Mouse (Mus musculus): ENCODE measurements at regions not wholly inside any gene's neighbourhood (a gene's known extent, or its start where the extent isn't known, plus 50 kb on each side); places are given as distances from the start of the nearest gene placed in this dataset.

- TF ChIP-seq CTCF (IDR thresholded peaks at IDR 0.05) (no peak), EP300 (IDR thresholded peaks at IDR 0.05; ENCODE audit: insufficient read depth, low read depth, low read length) (no peak), POLR2A (IDR thresholded peaks at IDR 0.05; ENCODE audit: insufficient read depth, low read depth, low read length) (no peak)
- Histone ChIP-seq H3K4me1 (ENCODE audit: control insufficient read depth, insufficient read depth, low read length) (no peaks in the 10 kb centered on the region), H3K4me3 (no peak overlapping the region), H3K27me3 (ENCODE audit: control insufficient read depth, insufficient read depth, low read length) (no peaks in the 10 kb centered on the region), H3K79me2 (replicated peaks; ENCODE audit: control insufficient read depth, insufficient read depth, low read length) (no peaks in the 10 kb centered on the region), H3K9ac (ENCODE audit: low read depth, low read length) (no peak overlapping the region), H3K27ac (no peak overlapping the region), H3K36me3 (ENCODE audit: control insufficient read depth, insufficient read depth, low read length) (no peaks in the 10 kb centered on the region)
- WGBS: 44% methylated on average over 2 of the region's 2 CpGs
- intact Hi-C loops (cut with DNase I): no loop called here
- DNase-seq: no peak
Measured at GRCm38 (mm10) chr12:114172305-114172704, 628.6 kb downstream of the Adam6a start.

DNA sequence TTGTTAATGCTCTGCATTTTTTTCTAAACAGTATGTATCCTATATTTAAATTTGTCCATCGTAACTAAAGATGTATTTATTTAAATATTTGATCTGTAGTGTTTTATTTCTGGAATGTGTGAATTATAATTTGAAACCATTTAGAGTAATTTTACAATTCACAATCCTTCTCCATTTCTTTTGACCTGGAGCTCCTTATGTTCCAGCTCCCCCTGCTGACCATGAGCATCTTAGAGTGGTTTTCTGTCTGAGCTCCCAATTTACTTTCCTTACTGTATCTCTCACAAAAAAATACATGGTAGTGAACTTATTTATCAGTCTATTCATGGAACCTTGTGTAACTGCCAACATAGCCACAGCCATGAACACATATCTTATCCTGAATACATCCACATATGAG lies 655.8 kb downstream of the Adam6a start:
- TF ChIP-seq EP300 (IDR thresholded peaks at IDR 0.05; ENCODE audit: insufficient read depth, low read depth, low read length): no peak
- no peak for TF ChIP-seq CTCF (IDR thresholded peaks at IDR 0.05)
- 39% methylated on average over 1 of the region's 1 CpGs for WGBS

GRCm38 (mm10) chr12:114222541-114222940 lies 678.8 kb downstream of the Adam6a start:
- intact Hi-C loops (cut with DNase I): no loop called here
- WGBS: 22% methylated on average over 3 of the region's 3 CpGs
- no peaks in the 10 kb centered on the region for H3K4me1 ChIP-seq (ENCODE audit: control insufficient read depth, insufficient read depth, low read length)

More for the DNA sequence above, 655.8 kb downstream of the Adam6a start:
- Histone ChIP-seq H3K4me3 (no peak overlapping the region), H3K36me3 (ENCODE audit: control insufficient read depth, insufficient read depth, low read length) (no peaks in the 10 kb centered on the region), H3K4me1 (ENCODE audit: control insufficient read depth, insufficient read depth, low read length) (no peaks in the 10 kb centered on the region), H3K79me2 (replicated peaks; ENCODE audit: control insufficient read depth, insufficient read depth, low read length) (no peaks in the 10 kb centered on the region), H3K27ac (no peak overlapping the region), H3K27me3 (ENCODE audit: control insufficient read depth, insufficient read depth, low read length) (no peaks in the 10 kb centered on the region), H3K9ac (ENCODE audit: low read depth, low read length) (no peak overlapping the region)
- no peak for DNase-seq
- intact Hi-C loops (cut with DNase I): no loop called here

More at GRCm38 (mm10) chr12:114222541-114222940, 678.8 kb downstream of the Adam6a start:
- Histone ChIP-seq H3K36me3 (ENCODE audit: control insufficient read depth, insufficient read depth, low read length) (no peaks in the 10 kb centered on the region), H3K9ac (ENCODE audit: low read depth, low read length) (no peak overlapping the region), H3K4me3 (no peak overlapping the region), H3K27ac (no peak overlapping the region), H3K27me3 (ENCODE audit: control insufficient read depth, insufficient read depth, low read length) (no peaks in the 10 kb centered on the region), H3K79me2 (replicated peaks; ENCODE audit: control insufficient read depth, insufficient read depth, low read length) (no peaks in the 10 kb centered on the region)
- DNase-seq: no peak
- TF ChIP-seq EP300 (IDR thresholded peaks at IDR 0.05; ENCODE audit: insufficient read depth, low read depth, low read length) (no peak), CTCF (IDR thresholded peaks at IDR 0.05) (0 out of 2 replicates have a peak, but pooled peaks have one; percentile 7), POLR2A (IDR thresholded peaks at IDR 0.05; ENCODE audit: insufficient read depth, low read depth, low read length) (no peak)
